Mouse (Mus musculus) ES-Bruce4 (cell line): Measurements from ENCODE around the gene Tagap.

Experiments used
- CTCF ChIP-seq: IDR thresholded peaks from one replicate; pipeline ENCODE4 v1.8.1; 2011; ENCODE audit warnings: low read depth, low read length
- POLR2A ChIP-seq: IDR thresholded peaks from one replicate; pipeline ENCODE4 v1.8.1; 2011; ENCODE audit warnings: low read length; ENCODE audit not compliant: insufficient read depth

DNA sequence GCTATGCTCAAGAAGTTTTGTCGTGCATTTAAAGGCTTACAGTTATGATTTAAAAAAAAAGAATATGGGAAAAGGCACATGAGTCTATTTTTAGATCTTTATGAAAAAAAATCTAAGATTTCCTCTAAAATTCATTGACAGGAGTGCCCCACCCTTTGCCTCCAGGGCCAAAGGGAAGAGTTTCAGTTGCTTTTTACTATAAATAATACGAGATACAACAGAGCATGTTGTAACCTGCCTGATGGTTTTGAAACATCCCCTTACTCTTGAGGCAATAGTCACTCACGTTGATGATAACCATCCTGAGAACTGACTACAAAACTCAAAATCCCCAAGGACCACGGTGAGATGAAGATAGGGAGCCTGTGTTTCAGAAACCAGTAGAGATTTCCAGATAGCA lies 46.3 kb upstream of the Tagap start:
- TF ChIP-seq CTCF (no peak), POLR2A (no peak)
